Mouse (Mus musculus): ENCODE results near the gene Tmem94. TPM values are rescaled to one million over a fixed set of nuclear protein-coding genes. Genes with fewer than 3 reads are reported as not detected.

Gene Tmem94
- polyA plus RNA-seq, 1 experiment from 2014 or later = 16.9 TPM

Small RNA genes lying within 50 kb of the gene (microRNA-seq; reads per million reads assigned to microRNA genes)
- not detected for gene Mir5621

Other genes with a start within 250 kb of the Tmem94 start
- 574 and 585 TPM in 2 replicates for gene Sumo2, start 229.2 kb upstream of the Tmem94 start, polyA plus RNA-seq (2016; fragmentation: Nextera tagmentation; extraction: Ambion mirVana)
- 202 and 216 TPM in 2 replicates for gene Nup85, start 201.0 kb upstream of the Tmem94 start, polyA plus RNA-seq (2016; fragmentation: Nextera tagmentation; extraction: Ambion mirVana)
- gene Mrps7, start 161.5 kb upstream of the Tmem94 start, polyA plus RNA-seq (2016; fragmentation: Nextera tagmentation; extraction: Ambion mirVana) = 83.1 and 87.3 TPM in 2 replicates
- gene Gga3, start 161.4 kb upstream of the Tmem94 start, polyA plus RNA-seq (2016; fragmentation: Nextera tagmentation; extraction: Ambion mirVana) = 14.0 and 14.7 TPM in 2 replicates
- gene Mif4gd, start 152.5 kb upstream of the Tmem94 start, polyA plus RNA-seq (2016; fragmentation: Nextera tagmentation; extraction: Ambion mirVana) = 26.6 and 27.1 TPM in 2 replicates
- gene Slc25a19, start 137.1 kb upstream of the Tmem94 start, polyA plus RNA-seq (2016; fragmentation: Nextera tagmentation; extraction: Ambion mirVana) = 15.7 and 17.2 TPM in 2 replicates
- 78.6 and 89.6 TPM in 2 replicates for gene Grb2, start 56.8 kb upstream of the Tmem94 start, polyA plus RNA-seq (2016; fragmentation: Nextera tagmentation; extraction: Ambion mirVana)
- gene Caskin2, start 48.2 kb downstream of the Tmem94 start, polyA plus RNA-seq (2016; fragmentation: Nextera tagmentation; extraction: Ambion mirVana) = 8.3 and 9.2 TPM in 2 replicates
- gene Tsen54, start 49.3 kb downstream of the Tmem94 start, polyA plus RNA-seq (2016; fragmentation: Nextera tagmentation; extraction: Ambion mirVana) = 23.5 and 25.6 TPM in 2 replicates
- gene Llgl2, start 58.6 kb downstream of the Tmem94 start, polyA plus RNA-seq (2016; fragmentation: Nextera tagmentation; extraction: Ambion mirVana) = 13.4 and 14.3 TPM in 2 replicates
- gene Myo15b, start 93.0 kb downstream of the Tmem94 start, polyA plus RNA-seq (2016; fragmentation: Nextera tagmentation; extraction: Ambion mirVana) = 0.38 and 0.83 TPM in 2 replicates
- 47.5 and 48.9 TPM in 2 replicates for gene Smim5, start 134.5 kb downstream of the Tmem94 start, polyA plus RNA-seq (2016; fragmentation: Nextera tagmentation; extraction: Ambion mirVana)
- gene Smim6, start 146.6 kb downstream of the Tmem94 start, polyA plus RNA-seq (2016; fragmentation: Nextera tagmentation; extraction: Ambion mirVana) = 3.1 and 3.7 TPM in 2 replicates
- 23.1 and 24.5 TPM in 2 replicates for gene Sap30bp, start 167.8 kb downstream of the Tmem94 start, polyA plus RNA-seq (2016; fragmentation: Nextera tagmentation; extraction: Ambion mirVana)
- 14.9 and 17.6 TPM in 2 replicates for gene Recql5, start 168.0 kb downstream of the Tmem94 start, polyA plus RNA-seq (2016; fragmentation: Nextera tagmentation; extraction: Ambion mirVana)
- 0.31 and 0.44 TPM in 2 replicates for gene Itgb4, start 209.3 kb downstream of the Tmem94 start, polyA plus RNA-seq (2016; fragmentation: Nextera tagmentation; extraction: Ambion mirVana)
- gene Galk1, start 247.3 kb downstream of the Tmem94 start, polyA plus RNA-seq (2016; fragmentation: Nextera tagmentation; extraction: Ambion mirVana) = 187 and 200 TPM in 2 replicates